Mouse (Mus musculus): ENCODE results near the gene Ppdpf.

- TF ChIP-seq CTCF (IDR thresholded peaks at IDR 0.05; ENCODE audit: extremely low read depth, insufficient read depth, low read length), result no peak
- peak; percentile 74 for TF ChIP-seq POLR2A (IDR thresholded peaks at IDR 0.05; ENCODE audit: extremely low read depth, insufficient read depth, low read length)
These were observed 30.6 kb upstream of the Ppdpf start, which contains the start of gene Eef1a2 for GRCm38 (mm10) chr2:181156248-181157121.
